Mouse (Mus musculus) midbrain, embryonic 10.5 days (tissue): ENCODE results near the gene Arl15. TPM values are rescaled to one million over a fixed set of nuclear protein-coding genes. Genes with fewer than 3 reads are reported as not detected.

ENCODE experiments used
- DNase-seq: peaks from one replicate; pipeline ENCODE4 v3.0.0-alpha.2; 2017; ENCODE audit warnings: low spot score
- H3K27ac ChIP-seq: fragments of 300-500 bp; sonication (generic); replicated peaks from 2 replicates; pipeline ENCODE4 v1.5.1; 2016; ENCODE audit warnings: mild to moderate bottlenecking
- H3K27me3 ChIP-seq: fragments of 300-500 bp; sonication (generic); 2 replicates; pipeline ENCODE4 v1.6.1; 2016; ENCODE audit warnings: low read depth, mild to moderate bottlenecking; ENCODE audit not compliant: poor library complexity, severe bottlenecking
- H3K36me3 ChIP-seq: fragments of 300-500 bp; sonication (generic); 2 replicates; pipeline ENCODE4 v1.6.1; 2016; ENCODE audit warnings: mild to moderate bottlenecking, moderate library complexity
- H3K4me1 ChIP-seq: fragments of 300-500 bp; sonication (generic); 2 replicates; pipeline ENCODE4 v1.6.1; 2016
- H3K4me3 ChIP-seq: fragments of 300-500 bp; sonication (generic); 2 replicates; pipeline ENCODE4 v1.5.1; 2016; ENCODE audit warnings: mild to moderate bottlenecking, moderate library complexity
- H3K9me3 ChIP-seq: fragments of 300-500 bp; sonication (generic); replicated peaks from 2 replicates; pipeline ENCODE4 v1.6.1; 2016; ENCODE audit warnings: mild to moderate bottlenecking
- WGBS: fragments of 180-500 bp; shearing (Covaris S2); methylation state at CpG from one replicate; pipeline ENCODE4 v1.1.7; 2016; 5-methylcytosine and 5-hydroxymethylcytosine counted together
- polyA plus RNA-seq: library from polyadenylated mRNA; unstranded; fragments of >200 nt; fragmentation: Nextera tagmentation; extraction: Ambion mirVana; gene quantifications from 2 replicates; pipeline ENCODE4 v1.2.1, GENCODE M21; 2016

Gene Arl15
- polyA plus RNA-seq, 1 experiment from 2014 or later, result 10.4 TPM

DNA sequence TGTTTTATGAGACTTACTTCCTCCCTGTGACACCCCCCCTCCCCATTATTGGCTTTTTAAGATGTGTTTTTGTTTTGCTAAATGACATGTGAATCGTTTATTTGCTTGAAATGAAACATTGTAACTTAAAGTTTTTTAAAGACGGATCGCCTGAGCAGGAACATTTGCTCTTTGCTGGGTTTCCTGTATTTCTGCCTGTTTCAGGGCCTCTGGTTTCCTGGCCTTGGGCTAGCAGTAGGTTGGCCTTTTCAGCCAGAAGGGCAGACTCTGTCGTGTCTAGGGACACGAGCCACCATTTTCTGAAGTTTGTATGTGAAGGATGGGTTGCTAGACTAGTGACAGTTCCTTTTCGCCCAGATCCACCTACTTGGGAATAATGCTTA, 18.3 kb downstream of the Arl15 start:
- no peak for DNase-seq
- H3K4me1 ChIP-seq, result peaks cover 19% of the 10 kb centered on the region
- H3K4me3 ChIP-seq, result no peak overlapping the region
- 88% methylated on average over 6 of the region's 6 CpGs for WGBS
- peaks cover 3% of the 10 kb centered on the region; the same call in 1 of the 2 replicates for H3K36me3 ChIP-seq
- H3K27me3 ChIP-seq, result no peaks in the 10 kb centered on the region
- H3K9me3 ChIP-seq, result no peaks in the 10 kb centered on the region
- H3K27ac ChIP-seq, result no peak overlapping the region

DNA sequence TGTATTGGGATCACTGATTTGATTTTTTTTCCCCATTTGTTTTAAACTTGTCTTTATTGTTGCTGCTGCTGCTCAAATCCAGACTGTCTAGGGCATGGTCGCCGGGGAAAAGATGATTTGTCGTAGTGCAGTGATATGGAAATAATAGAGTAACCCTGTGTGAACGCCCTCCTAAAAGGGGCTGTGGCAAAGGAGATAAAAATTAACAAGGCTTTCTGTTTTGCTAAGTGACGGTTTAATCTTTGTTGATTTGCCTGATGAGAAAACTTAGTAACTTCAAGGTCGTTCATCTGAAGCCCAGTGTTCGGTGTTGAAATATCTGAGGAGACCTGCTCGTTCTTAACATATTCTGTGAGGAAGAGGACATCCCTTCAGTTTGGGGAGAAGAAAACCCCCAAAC, 19.8 kb downstream of the Arl15 start:
- no peaks in the 10 kb centered on the region for H3K9me3 ChIP-seq
- no peaks in the 10 kb centered on the region for H3K27me3 ChIP-seq
- H3K36me3 ChIP-seq, result peaks cover 3% of the 10 kb centered on the region; the same call in 1 of the 2 replicates
- WGBS, result 89% methylated on average over 8 of the region's 8 CpGs
- H3K4me3 ChIP-seq, result no peak overlapping the region
- no peak overlapping the region for H3K27ac ChIP-seq
- peaks cover 19% of the 10 kb centered on the region for H3K4me1 ChIP-seq
- no peak for DNase-seq

DNA sequence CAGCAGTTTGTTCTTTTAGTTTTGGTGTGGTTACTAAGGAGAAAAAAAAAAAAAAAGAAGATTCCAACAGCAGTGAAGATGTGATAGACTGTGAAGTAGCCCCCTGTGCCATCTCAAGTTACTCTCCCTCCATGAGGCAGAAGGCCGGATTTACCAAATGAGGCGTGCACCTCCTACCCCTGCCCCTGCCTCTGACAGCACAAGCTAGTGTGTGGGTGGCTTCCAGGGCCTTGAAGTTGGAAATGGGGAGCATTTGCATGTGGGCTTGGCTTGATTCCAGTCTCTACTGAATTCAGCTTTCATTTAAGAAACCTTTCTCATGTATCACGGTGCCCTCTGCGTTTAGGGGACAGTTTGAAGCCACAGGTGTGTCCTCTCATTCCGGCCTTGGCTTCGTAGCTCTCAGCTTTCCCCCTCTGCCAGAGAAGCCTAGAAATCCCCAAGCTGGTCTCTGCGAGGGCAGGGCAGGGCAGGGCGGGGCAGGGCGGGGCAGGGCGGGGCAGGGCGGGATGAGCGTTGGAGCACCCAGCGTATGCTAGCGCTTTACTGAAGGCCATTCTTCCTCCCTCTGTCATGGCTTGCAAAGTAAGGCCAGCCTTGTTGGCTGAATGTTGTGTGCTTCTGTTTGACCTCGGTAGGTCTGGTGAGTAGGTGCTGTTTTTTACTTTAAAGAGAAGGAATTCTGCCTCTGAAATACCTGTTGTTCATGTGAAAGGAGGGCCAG, 21.6 kb downstream of the Arl15 start:
- no peaks in the 10 kb centered on the region for H3K27me3 ChIP-seq
- no peaks in the 10 kb centered on the region; the same call in 1 of the 2 replicates for H3K36me3 ChIP-seq
- peak overlapping the region; percentile 33; the same call in 1 of the 2 replicates for H3K27ac ChIP-seq
- no peaks in the 10 kb centered on the region for H3K9me3 ChIP-seq
- 33% methylated on average over 15 of the region's 15 CpGs for WGBS
- DNase-seq, result no peak
- peaks cover 19% of the 10 kb centered on the region for H3K4me1 ChIP-seq
- H3K4me3 ChIP-seq, result no peak overlapping the region

DNA sequence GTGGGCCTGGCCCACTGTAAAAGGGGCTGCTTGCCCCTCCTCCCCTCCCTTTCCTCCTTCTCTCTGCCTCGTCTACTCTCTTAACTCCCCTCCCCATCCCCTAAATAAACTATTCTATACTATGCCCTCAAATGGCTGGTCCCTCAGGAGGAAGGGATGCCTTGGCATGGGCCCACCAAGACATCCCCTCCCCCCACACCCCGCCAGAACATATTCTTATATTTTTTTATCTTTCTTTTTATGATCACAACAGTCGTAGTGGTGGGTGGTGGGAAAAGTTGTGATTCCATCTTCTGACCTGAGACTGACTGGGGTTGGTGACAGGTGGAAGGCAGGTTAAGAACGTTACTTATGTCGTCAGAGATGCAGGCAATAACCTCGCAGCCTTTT, 22.1 kb downstream of the Arl15 start:
- Histone ChIP-seq H3K9me3 (no peaks in the 10 kb centered on the region), H3K27ac (no peak overlapping the region), H3K36me3 (no peaks in the 10 kb centered on the region), H3K4me1 (peaks cover 19% of the 10 kb centered on the region), H3K27me3 (no peaks in the 10 kb centered on the region), H3K4me3 (no peak overlapping the region)
- 84% methylated on average over 6 of the region's 6 CpGs for WGBS
- DNase-seq, result no peak

DNA sequence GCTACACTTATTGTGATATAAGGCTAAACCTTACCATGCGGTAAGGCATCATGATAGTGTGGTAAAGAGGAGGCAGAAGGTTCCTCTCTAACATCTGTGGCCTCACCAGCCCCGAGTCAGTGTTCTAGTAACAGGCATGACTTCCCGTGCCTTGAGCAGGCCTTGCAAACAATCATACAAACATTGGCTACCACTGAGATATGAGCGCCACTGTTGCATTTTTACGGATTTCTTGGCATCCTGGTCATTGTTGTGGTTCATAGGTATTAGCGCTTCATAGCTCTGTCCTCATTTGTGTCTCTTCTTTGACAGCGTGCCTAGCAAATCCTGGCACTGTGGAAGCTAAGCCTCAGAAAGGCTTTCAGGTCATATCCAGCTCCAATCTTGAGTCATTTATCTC, 24.7 kb downstream of the Arl15 start:
- H3K36me3 ChIP-seq, result no peaks in the 10 kb centered on the region
- H3K27ac ChIP-seq, result no peak overlapping the region
- no peaks in the 10 kb centered on the region for H3K27me3 ChIP-seq
- WGBS, result 94% methylated on average over 7 of the region's 7 CpGs
- no peak overlapping the region for H3K4me3 ChIP-seq
- no peak for DNase-seq
- no peaks in the 10 kb centered on the region for H3K9me3 ChIP-seq
- peaks cover 21% of the 10 kb centered on the region for H3K4me1 ChIP-seq

DNA sequence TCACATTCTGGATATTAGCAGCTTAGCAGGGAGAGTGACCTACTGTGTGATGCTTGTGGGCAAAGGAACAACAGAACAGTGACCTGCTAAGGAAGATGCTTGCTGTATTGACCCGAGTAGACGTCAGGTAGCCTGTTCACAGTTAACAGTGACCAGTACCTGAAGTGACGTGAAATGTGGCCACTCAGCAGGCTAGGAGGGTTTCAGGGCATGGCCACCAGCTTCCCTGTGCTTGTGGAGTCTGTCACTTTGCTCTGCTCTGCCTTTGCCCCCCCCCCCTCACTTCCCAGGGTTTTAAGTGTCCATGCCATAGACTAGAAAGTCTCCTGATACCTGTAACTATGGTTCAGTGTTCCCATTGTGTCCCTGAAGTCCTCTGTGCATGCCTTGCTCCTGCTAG, 25.9 kb downstream of the Arl15 start:
- Histone ChIP-seq H3K36me3 (no peaks in the 10 kb centered on the region), H3K27ac (no peak overlapping the region), H3K27me3 (no peaks in the 10 kb centered on the region), H3K4me1 (peaks cover 18% of the 10 kb centered on the region), H3K4me3 (no peak overlapping the region), H3K9me3 (no peaks in the 10 kb centered on the region)
- WGBS, result 85% methylated on average over 3 of the region's 3 CpGs
- DNase-seq, result no peak

DNA sequence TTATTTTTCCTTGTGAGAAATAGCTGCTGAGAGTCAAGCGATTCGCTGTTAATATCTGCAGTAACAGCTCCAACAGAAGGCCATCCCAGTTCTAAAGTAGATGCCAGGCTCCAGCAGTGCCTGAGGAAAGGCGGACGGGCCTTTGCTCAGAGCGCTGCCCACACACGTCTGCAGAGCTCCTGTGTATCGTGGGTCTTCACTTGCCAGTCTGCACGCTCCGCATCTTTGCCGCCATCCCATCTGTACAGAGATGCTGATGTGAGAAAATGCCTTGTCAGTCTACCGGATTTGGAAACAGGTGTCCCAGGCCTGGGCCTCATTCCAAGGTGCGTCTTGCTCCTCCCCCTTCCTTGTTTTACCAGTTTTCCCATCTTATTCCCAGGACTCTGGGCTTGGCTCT, 27.6 kb downstream of the Arl15 start:
- Histone ChIP-seq H3K36me3 (no peaks in the 10 kb centered on the region), H3K9me3 (no peaks in the 10 kb centered on the region), H3K27ac (no peak overlapping the region), H3K4me1 (peaks cover 5% of the 10 kb centered on the region), H3K4me3 (no peak overlapping the region), H3K27me3 (no peaks in the 10 kb centered on the region)
- DNase-seq, result no peak
- WGBS, result 92% methylated on average over 12 of the region's 12 CpGs

DNA sequence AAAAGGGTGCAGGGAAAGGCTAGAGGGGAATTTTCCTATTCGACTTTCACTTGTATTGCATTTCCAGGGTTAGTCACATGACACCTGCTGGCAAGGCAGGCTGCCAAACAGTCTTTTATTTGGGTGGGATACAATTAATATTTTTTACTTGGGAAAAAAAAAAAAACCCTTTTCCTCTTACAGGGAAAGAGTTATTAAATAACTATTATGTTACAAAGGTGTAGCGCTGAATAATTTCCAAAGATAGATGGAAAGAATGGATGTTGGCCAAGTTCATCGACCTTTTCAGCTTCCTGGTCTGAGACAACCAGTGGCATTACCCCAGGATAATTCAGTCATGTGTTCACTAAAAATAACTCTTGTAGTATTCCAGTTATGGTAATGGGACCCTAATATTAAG, 29.7 kb downstream of the Arl15 start:
- H3K4me3 ChIP-seq, result no peak overlapping the region
- WGBS, result 95% methylated on average over 3 of the region's 3 CpGs
- H3K27ac ChIP-seq, result no peak overlapping the region
- H3K36me3 ChIP-seq, result no peaks in the 10 kb centered on the region
- no peaks in the 10 kb centered on the region for H3K27me3 ChIP-seq
- no peak for DNase-seq
- H3K9me3 ChIP-seq, result no peaks in the 10 kb centered on the region
- peaks cover 5% of the 10 kb centered on the region for H3K4me1 ChIP-seq

DNA sequence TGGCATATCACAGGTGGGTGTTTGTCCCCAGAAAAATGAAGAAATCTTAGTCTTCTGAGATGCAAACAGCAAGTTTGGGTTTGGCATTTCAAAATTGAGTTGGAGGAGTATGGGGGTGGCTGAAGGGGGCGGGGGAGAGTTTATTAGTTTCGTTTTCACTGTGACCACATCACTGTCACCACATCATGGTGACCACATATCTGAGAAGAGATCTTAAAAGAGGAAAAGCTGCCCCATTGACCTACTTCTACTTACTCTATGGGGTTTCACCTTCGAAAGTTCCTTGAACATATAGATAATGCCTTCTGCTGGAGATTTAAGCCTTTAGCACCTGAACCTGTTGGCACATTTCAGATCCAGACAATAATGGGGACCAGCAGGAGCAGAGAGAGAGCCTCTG, 34.3 kb downstream of the Arl15 start:
- DNase-seq, result no peak
- Histone ChIP-seq H3K9me3 (peaks cover 8% of the 10 kb centered on the region; the same call in 1 of the 2 replicates), H3K4me1 (peaks cover 2% of the 10 kb centered on the region), H3K27me3 (no peaks in the 10 kb centered on the region), H3K4me3 (no peak overlapping the region), H3K36me3 (no peaks in the 10 kb centered on the region), H3K27ac (no peak overlapping the region)
- 92% methylated on average over 3 of the region's 3 CpGs for WGBS

DNA sequence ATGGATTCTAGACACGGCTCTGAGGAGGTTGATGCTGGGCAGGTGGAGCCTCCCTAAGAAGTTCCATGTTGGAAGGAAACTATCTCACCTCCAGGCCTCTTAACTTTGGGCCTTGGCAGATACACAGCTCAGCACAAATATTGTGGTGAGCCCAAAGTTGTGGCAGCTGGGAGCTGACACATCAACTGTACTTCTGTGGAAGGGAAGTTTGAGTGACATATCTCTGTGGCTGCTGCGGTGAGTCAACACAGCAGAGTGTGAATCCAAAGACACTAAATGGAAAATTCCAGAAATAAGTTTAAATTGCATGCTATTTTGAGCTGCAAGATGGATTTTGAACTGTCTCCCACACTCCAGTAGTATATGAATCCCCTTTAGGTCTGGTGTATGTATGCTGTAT, 34.8 kb downstream of the Arl15 start:
- no peak overlapping the region for H3K27ac ChIP-seq
- no peaks in the 10 kb centered on the region for H3K27me3 ChIP-seq
- no peaks in the 10 kb centered on the region for H3K36me3 ChIP-seq
- H3K9me3 ChIP-seq, result peaks cover 8% of the 10 kb centered on the region; the same call in 1 of the 2 replicates
- 97% methylated on average over 2 of the region's 2 CpGs for WGBS
- DNase-seq, result no peak
- peaks cover 2% of the 10 kb centered on the region; the same call in 1 of the 2 replicates for H3K4me1 ChIP-seq
- no peak overlapping the region for H3K4me3 ChIP-seq

DNA sequence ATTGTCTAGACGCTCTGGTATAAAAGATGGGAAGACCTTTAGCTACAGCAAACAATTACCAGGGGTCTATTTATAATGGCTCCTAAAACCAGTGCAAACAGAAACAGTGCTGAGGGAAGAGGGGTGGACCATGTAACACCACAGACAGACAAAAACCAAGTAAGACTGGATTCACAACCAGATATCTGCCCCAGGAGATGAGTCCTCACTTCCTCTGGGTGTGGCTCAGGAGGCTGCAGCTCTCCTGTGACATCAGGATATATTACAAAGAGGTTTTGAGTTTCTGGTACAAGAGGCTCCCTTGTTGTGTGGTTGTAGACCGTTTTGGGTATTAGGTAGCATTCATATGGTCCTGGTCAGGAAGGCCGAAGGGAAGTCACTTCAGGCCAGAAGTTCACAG, 36.5 kb downstream of the Arl15 start:
- H3K9me3 ChIP-seq, result peaks cover 8% of the 10 kb centered on the region; the same call in 1 of the 2 replicates
- WGBS, result 88% methylated on average over 3 of the region's 3 CpGs

DNA sequence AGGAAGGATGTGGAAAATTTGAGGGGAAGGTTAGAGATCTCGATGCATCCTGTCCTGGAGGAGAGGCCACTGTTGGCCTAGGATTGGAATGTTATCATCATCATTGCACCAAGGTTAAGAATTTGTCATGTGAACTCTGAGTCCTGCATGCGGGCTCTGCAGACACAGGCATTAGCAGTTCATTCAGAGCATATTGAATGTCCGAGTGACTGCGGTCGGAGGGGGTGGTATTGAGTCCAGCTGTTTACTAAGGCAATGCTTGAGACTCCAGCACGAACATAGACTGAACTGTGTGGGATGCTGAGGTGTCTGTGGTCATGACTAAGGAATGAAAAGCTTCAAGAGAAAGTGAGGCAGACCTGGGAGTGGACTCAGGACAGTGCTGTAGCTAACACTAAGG, 38.6 kb downstream of the Arl15 start:
- no peak overlapping the region for H3K4me3 ChIP-seq
- H3K36me3 ChIP-seq, result no peaks in the 10 kb centered on the region
- no peak overlapping the region for H3K27ac ChIP-seq
- H3K27me3 ChIP-seq, result no peaks in the 10 kb centered on the region
- no peak for DNase-seq
- peaks cover 8% of the 10 kb centered on the region; the same call in 1 of the 2 replicates for H3K9me3 ChIP-seq
- WGBS, result 91% methylated on average over 6 of the region's 6 CpGs
- H3K4me1 ChIP-seq, result peaks cover 3% of the 10 kb centered on the region; the same call in 1 of the 2 replicates

More for the DNA sequence above, 36.5 kb downstream of the Arl15 start:
- Histone ChIP-seq H3K27me3 (no peaks in the 10 kb centered on the region), H3K4me3 (no peak overlapping the region), H3K36me3 (no peaks in the 10 kb centered on the region), H3K27ac (no peak overlapping the region), H3K4me1 (peaks cover 3% of the 10 kb centered on the region; the same call in 1 of the 2 replicates)
- DNase-seq, result no peak

DNA sequence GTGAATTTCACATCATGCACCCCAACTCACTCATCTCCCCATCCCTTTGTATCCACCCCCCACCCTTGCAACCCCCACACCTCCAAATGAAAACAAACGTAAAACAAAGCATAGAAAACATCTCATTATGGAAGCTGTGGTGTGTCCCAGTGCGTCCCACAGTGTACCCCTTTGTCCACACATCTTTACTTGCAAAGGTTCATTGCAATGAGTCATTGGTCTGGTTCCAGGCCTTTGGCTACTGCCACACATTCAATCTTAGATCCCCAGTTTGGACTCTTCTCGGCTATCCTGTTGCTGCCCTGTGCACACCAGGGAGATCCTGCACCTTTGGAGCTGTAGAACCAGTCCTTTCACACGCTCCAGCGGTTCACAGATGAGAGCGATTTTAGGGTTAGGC, 41.6 kb downstream of the Arl15 start:
- 0 out of 2 replicates have a peak, but pooled peaks cover 5% of the 10 kb centered on the region for H3K36me3 ChIP-seq
- no peak overlapping the region for H3K27ac ChIP-seq
- H3K4me3 ChIP-seq, result no peak overlapping the region
- DNase-seq, result no peak
- H3K9me3 ChIP-seq, result peaks cover 4% of the 10 kb centered on the region; the same call in 1 of the 2 replicates
- peaks cover 3% of the 10 kb centered on the region; the same call in 1 of the 2 replicates for H3K4me1 ChIP-seq
- WGBS, result 93% methylated on average over 6 of the region's 6 CpGs
- H3K27me3 ChIP-seq, result no peaks in the 10 kb centered on the region
